Mouse (Mus musculus) liver, embryonic 14.5 days (tissue): ENCODE data around the gene Asb8.

Source experiments
- CTCF ChIP-seq: IDR thresholded peaks from 2 replicates; pipeline ENCODE4 v1.5.1; 2016; ENCODE audit warnings: antibody characterized with exemption, low read depth, control low read depth
- EP300 ChIP-seq: IDR thresholded peaks from 2 replicates; pipeline ENCODE4 v1.6.1; 2016; ENCODE audit warnings: antibody characterized with exemption, low read depth

- TF ChIP-seq CTCF, result no peak
- no peak for TF ChIP-seq EP300
Observed at GRCm38 (mm10) chr15:98165525-98165924, at the start of gene Asb8.
